ENCODE assay signal across 14 mouse cellular contexts in genomic region chr10:50898621-50899020, GRCm38 (mm10). TPM values are rescaled to one million over a fixed set of nuclear protein-coding genes. Genes with fewer than 3 reads are reported as not detected.
"Had no signal": no experiment of that assay in that cellular context is flagged by ENCODE, and none has a peak within 500 bp of the region (broad histone marks: within the 10 kb centered on the region; RNA-seq: fewer than 3 reads in every experiment).

No protein-coding gene starts in this region.

- H3K27ac ChIP-seq: limb, embryonic 15.5 days; liver, embryonic 12.5 days; macrophage; neural tube, embryonic 13.5 days had no signal

- H3K36me3 ChIP-seq: limb, embryonic 15.5 days; liver, embryonic 12.5 days; neural tube, embryonic 13.5 days had no signal

- H3K4me3 ChIP-seq: liver, embryonic 12.5 days; neural tube, embryonic 13.5 days had no signal

- H3K9me3 ChIP-seq: limb, embryonic 15.5 days; liver, embryonic 12.5 days; neural tube, embryonic 13.5 days had no signal

- H3K9ac ChIP-seq: limb, embryonic 15.5 days; liver, embryonic 12.5 days; lung, embryonic 14.5 days; neural tube, embryonic 13.5 days had no signal

- H3K4me2 ChIP-seq: limb, embryonic 15.5 days; lung, embryonic 14.5 days; neural tube, embryonic 13.5 days had no signal

- DNase-seq: left cerebral cortex, postnatal 4 days; lung, postnatal 14 days; spleen, adult 18-20 months; thymus, adult 18-20 months had no signal

- ATAC-seq: intestine, embryonic 16.5 days; liver, embryonic 12.5 days had no signal

RNA-seq across cellular contexts. Expression of gene Sim1, which starts 4.1 kb away (rescaled TPM):
- total RNA-seq: layer of hippocampus, adult 18-20 months; monocyte, adult 5-6 weeks had no signal
- polyA plus RNA-seq: liver, embryonic 12.5 days; liver, embryonic 16.5 days; macrophage; stomach, embryonic 14.5 days had no signal
